Mouse (Mus musculus) skeletal muscle tissue, adult 2 months (tissue): ENCODE data around the gene Abcc4.

Source experiments
- DNase-seq: peaks from one replicate; pipeline ENCODE4 v3.0.0-alpha.2; 2012; ENCODE audit warnings: low read depth, low spot score

Gene Abcc4

GRCm38 (mm10) chr14:118642140-118642539 is 63.9 kb downstream of the Abcc4 start:
- DNase-seq: no peak

- DNase-seq: no peak
These were observed 67.4 kb downstream of the Abcc4 start for GRCm38 (mm10) chr14:118638447-118639275.

GRCm38 (mm10) chr14:118635493-118636183 is 70.4 kb downstream of the Abcc4 start:
- peak; percentile 93 for DNase-seq

GRCm38 (mm10) chr14:118629649-118630048 is 76.4 kb downstream of the Abcc4 start:
- DNase-seq: no peak

GRCm38 (mm10) chr14:118621449-118621789 is 84.6 kb downstream of the Abcc4 start:
- no peak for DNase-seq

GRCm38 (mm10) chr14:118620773-118621448 is 85.1 kb downstream of the Abcc4 start:
- no peak for DNase-seq

GRCm38 (mm10) chr14:118616698-118617311 is 89.2 kb downstream of the Abcc4 start:
- DNase-seq: peak; percentile 50

GRCm38 (mm10) chr14:118613734-118614133 is 92.3 kb downstream of the Abcc4 start:
- DNase-seq: no peak

GRCm38 (mm10) chr14:118611714-118612113 is 94.3 kb downstream of the Abcc4 start:
- no peak for DNase-seq

- DNase-seq: no peak
These were observed 95.2 kb downstream of the Abcc4 start for GRCm38 (mm10) chr14:118610786-118611185.

GRCm38 (mm10) chr14:118608816-118609465 is 97.1 kb downstream of the Abcc4 start:
- DNase-seq: no peak

GRCm38 (mm10) chr14:118608317-118608716 is 97.7 kb downstream of the Abcc4 start:
- DNase-seq: no peak

GRCm38 (mm10) chr14:118606476-118606875 is 99.5 kb downstream of the Abcc4 start:
- DNase-seq: no peak

GRCm38 (mm10) chr14:118604903-118605302 is 101.1 kb downstream of the Abcc4 start:
- no peak for DNase-seq

GRCm38 (mm10) chr14:118602031-118602430 is 104.0 kb downstream of the Abcc4 start:
- no peak for DNase-seq

GRCm38 (mm10) chr14:118600746-118601145 is 105.3 kb downstream of the Abcc4 start:
- DNase-seq: no peak

- DNase-seq: no peak
These were observed 107.3 kb downstream of the Abcc4 start for GRCm38 (mm10) chr14:118598757-118599156.

- no peak for DNase-seq
These were observed 111.6 kb downstream of the Abcc4 start for GRCm38 (mm10) chr14:118594463-118594862.

GRCm38 (mm10) chr14:118591477-118592403 is 114.3 kb downstream of the Abcc4 start:
- DNase-seq: peak; percentile 31

GRCm38 (mm10) chr14:118582333-118582941 is 123.6 kb downstream of the Abcc4 start:
- DNase-seq: no peak
